Mouse (Mus musculus) ES-E14 (cell line): Measurements from ENCODE around the gene Atoh8.

Experiments
- CHD2 ChIP-seq: IDR thresholded peaks from 2 replicates; pipeline ENCODE4 v1.6.1; 2014; ENCODE audit warnings: mild to moderate bottlenecking, low read depth, low read length, inconsistent platforms
- HCFC1 ChIP-seq: IDR thresholded peaks from 2 replicates; pipeline ENCODE4 v1.6.1; 2012; ENCODE audit warnings: low read length, inconsistent platforms, borderline replicate concordance; ENCODE audit not compliant: insufficient read depth
- MAFK ChIP-seq: IDR thresholded peaks from 2 replicates; pipeline ENCODE4 v1.6.1; 2014; ENCODE audit warnings: mild to moderate bottlenecking, low read depth, low read length, inconsistent platforms; ENCODE audit not compliant: insufficient read depth
- ZC3H11A ChIP-seq: IDR thresholded peaks from 2 replicates; pipeline ENCODE4 v1.6.1; 2012; ENCODE audit warnings: low read depth, mild to moderate bottlenecking, inconsistent platforms, low read length, borderline replicate concordance
- ZNF384 ChIP-seq: IDR thresholded peaks from 2 replicates; pipeline ENCODE4 v1.6.1; 2012; ENCODE audit warnings: low read depth, low read length, inconsistent platforms

DNA sequence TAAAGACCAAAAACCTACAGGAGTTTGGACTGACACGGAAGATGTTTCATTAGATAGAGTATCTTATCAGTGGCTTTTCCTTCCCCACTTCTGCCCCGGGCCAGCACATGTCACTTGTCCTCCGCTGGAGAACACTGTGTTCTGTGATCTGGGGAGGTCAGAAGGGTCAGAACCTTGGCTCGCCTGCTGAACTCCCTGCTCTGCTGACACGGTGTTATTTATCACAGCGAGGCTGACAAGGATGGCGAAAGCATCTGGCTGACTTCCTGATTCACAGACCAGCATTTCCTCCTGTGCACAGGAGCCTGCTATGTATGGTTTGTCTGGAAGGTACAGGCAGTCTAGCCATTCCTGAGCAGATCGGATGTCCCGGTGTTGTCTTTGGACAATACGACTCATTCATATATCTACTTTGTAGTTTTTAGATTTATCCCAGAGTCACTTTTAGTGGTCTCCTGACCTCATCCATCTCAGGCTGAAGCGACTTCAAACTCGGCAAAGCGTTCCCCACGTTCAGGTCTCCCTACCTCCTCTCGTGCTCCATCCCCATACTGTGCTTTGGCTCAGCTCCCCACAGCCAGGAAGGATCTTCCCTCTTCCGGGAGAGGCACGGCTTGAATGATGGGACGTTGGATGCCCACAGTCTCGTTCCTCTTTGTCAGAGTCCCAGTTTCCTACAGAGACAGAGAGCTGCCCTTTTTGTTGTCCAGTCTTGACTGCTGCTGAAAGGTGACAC is 73.1 kb downstream of the Atoh8 start:
- TF ChIP-seq CHD2 = no peak
- no peak for TF ChIP-seq HCFC1
- no peak for TF ChIP-seq MAFK
- TF ChIP-seq ZNF384 = no peak
- TF ChIP-seq ZC3H11A = no peak
